Mouse (Mus musculus): Measurements from ENCODE around the gene Tmeff1. TPM values are rescaled to one million over a fixed set of nuclear protein-coding genes. Genes with fewer than 3 reads are reported as not detected.

Tmeff1 gene
- 10 to 100 TPM in 2 of 4 experiments, 1 to 10 TPM in 2; 7.1 to 12.0 (median 9.5) TPM for total RNA-seq (2022)

DNA sequence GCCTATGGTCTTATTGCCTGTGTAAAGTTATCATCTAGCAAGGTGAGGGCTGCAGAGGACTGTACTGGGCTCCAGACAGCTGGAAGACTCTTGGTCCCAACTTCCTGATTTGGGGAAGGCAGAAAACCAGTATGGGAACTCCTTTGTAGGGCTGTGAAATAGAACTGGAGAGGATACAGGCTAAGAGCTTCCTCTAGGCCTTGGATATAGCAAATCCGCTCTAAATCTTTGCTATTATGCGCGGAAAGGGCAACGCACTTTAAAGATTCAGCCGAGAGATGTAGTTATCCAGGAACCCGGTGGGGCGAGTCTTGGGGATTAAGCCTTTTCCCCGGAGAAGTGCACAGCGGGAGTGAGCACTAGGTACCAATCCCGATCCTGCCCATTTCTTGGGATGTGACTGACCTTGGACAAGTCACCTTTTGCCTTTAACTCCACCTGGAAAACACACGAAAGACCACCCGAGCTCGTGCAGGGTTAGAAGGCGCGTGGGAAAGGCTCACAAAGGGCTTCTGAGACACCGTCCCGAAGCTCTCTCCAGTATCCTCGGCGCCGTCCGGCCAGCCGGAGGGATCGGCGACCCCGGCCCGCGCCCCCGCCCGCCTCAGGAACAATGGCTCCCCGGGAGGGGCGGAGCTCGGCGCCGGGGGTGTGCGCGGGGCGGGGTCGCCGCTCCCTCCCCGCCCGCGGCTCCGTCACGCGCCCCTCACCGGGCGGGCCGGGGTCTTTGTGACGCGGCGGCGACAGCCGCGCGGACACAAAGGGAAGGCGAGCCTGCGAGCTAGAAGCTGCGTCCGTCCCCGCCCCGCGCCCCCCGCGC is at the start of gene Tmeff1:
Tmeff1 (plus strand) TSS at position 754 of the 820 bp plus-strand sequence.
- DNase-seq (ENCODE audit: low spot score) = no peak

DNA sequence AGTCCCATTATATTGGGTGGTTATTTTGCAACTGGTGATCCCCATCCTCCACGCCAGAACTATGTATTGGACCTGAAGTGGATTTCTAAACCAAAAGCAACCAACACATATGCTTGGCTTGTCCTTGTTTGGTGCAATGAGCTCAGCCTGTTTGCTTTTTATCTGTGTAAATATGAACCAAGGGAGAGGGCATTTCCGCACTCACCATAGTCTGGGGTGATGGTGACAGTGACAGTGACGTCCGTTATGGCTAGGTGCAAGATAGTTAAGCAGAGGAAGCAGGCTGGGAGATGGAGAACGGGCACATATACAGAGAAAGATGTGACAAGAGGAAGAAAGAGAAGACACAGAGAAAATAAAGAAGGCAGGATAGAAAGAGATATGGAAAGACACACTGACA is 48.7 kb upstream of the Tmeff1 start:
- no peak for DNase-seq (ENCODE audit: low spot score)

DNA sequence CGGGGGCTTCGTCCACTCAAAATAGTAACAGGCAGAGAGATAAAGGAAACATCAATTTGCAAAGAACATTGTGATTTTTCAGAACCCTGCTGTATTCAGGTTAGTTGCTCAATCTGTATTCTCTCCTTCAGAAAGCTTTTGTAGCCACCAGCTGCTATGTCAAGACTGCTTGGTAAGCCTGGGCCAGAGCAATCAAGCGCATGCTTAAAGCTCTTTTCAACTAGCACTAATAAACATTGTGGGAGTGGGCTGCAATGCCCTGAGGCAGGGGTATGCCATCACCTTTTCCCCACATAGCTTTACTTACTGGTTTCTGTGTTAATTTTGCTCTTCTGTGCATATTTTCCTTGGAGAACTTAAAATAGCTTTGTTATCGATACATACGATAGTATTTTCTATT is 48.0 kb upstream of the Tmeff1 start:
- DNase-seq (ENCODE audit: low spot score) = no peak

DNA sequence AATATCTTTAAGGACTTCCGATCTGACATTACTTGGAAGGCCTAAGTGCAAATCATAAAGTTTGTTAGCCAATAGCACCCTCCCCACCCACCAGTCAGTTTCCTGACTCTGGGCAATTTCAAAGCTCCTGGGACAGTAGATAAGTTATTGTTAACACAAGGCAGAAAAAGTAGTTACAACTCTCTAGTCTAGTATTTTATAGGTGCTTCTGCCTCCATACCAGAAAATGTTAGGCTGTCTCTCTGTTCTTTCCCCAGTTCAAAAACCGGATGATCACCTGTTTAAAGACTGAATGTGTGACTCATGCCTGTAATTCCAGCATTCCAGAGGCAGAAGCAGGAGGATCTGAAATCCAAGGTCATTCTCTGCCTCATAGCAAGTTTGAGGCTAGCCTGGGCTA is 46.4 kb upstream of the Tmeff1 start:
- DNase-seq (ENCODE audit: low spot score) = no peak

DNA sequence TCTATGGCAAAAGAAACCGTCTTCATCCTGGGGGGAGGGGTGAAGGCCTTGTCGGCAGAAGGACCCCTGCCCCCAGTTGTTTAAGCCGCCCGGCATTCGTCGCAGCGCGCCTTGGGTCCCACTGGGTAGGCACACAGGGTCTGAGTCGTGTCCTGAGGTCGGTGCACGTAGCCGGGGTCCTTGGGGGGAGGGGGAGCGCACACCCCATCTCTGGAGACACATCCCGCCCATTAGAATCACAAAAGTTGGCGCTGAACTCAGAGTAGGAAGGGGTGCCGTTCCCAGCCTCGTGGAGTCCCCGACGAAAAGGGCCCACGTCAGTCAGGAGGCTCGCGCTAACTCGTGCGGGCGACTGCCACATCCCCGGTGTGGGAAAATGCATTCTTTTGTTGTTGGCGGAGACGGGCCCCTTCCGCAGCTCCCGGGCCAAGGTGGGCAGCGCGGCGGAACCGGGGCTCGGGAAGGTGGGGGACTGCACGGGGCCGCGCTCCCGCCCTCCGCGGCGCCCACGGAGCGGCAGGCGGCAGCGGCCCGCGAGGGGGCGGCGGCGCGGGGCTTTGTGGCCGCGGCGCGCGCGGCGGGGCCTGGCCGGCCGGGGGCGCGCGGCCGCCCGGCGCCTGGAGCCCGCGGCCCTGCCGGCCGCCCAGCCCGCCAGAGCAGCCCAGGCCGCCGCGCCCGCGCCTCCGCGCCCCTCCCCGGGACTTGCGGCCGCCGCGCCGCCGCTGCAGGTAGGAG is 45.0 kb upstream of the Tmeff1 start, which contains the start of gene Msantd3:
Msantd3 (plus strand) TSS at position 95 of the 735 bp plus-strand sequence.
- no peak for DNase-seq (ENCODE audit: low spot score)

DNA sequence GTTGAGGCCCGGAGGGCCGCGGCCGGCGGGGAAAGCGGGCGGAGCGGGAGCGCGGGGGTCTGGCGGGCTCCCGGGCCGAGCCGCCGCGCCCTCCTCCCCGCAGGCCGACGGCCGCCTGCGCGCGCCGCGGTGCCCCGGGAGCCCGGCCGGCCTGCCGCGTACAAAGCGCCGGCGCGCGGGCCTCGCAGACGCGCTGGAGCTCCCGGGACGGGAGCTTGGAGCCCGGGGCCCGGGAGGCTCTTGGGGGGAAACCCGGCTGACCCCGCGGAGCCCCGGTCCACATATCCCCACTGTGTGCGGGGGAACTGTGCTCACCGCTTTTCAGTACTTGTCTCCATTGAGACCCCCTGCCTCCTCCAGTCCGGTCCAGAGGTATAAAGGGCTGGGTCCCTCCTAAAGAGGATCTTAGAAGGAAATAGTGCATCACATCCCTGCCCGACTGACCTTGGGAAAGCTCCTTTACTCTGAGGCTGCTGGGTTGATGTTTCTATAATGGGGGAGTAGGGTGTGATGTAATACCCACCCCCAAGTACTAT is 44.3 kb upstream of the Tmeff1 start:
- peak; percentile 36 for DNase-seq (ENCODE audit: low spot score)

DNA sequence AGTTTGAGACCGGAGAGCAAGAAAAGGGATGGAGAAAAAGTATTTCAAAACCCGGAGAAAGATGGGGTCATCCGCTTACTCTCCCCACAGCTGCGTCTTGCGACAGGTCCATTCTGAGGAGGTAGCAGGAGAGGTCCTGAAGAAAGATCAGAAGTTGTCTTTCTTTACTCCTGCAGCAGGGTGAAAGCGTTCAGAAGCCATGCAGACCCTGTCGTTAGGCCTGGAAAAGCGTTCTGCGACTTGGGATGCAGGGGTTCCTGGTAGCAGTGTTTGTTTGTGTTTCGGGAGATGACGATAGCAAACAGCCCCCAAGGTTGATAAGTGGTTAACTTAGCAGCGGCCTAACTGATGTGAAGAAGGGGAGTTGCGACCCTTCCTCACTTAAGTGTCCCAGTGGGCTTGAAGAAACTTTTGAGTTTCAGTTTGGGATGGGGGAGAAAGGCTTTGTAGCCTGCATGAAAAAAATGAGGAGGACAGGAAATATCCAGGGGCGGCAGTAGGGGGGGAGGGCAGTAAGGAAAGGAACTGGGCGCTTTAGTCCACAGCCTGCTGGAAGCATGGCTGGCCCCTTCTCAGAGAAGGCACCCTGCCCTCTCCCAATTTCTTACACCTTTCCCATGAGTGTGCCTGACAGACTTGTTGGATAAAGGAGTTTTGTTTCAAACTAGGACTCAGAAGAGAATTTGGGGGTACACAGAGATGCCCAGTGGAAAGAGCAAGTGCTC is 43.3 kb upstream of the Tmeff1 start:
- DNase-seq (ENCODE audit: low spot score) = no peak

DNA sequence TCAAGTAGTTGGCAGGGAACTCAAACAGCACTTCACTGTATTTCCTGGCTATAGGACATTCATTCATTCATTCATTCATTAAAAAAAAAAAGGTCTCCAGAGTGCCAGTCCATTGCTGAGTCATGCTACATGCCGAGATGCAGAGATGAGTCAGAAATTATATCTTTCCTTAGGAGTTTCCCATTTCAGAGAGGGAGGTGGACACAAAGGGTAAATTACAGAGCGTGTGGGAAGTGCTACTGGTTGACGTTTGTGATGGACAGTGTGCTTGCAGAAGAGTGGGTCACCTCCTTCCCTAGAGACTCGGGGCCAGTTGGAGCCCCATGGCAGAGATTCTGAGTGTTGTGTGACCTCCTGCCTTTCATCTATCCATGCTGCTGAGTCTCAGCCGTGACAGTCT is 42.6 kb upstream of the Tmeff1 start:
- no peak for DNase-seq (ENCODE audit: low spot score)

DNA sequence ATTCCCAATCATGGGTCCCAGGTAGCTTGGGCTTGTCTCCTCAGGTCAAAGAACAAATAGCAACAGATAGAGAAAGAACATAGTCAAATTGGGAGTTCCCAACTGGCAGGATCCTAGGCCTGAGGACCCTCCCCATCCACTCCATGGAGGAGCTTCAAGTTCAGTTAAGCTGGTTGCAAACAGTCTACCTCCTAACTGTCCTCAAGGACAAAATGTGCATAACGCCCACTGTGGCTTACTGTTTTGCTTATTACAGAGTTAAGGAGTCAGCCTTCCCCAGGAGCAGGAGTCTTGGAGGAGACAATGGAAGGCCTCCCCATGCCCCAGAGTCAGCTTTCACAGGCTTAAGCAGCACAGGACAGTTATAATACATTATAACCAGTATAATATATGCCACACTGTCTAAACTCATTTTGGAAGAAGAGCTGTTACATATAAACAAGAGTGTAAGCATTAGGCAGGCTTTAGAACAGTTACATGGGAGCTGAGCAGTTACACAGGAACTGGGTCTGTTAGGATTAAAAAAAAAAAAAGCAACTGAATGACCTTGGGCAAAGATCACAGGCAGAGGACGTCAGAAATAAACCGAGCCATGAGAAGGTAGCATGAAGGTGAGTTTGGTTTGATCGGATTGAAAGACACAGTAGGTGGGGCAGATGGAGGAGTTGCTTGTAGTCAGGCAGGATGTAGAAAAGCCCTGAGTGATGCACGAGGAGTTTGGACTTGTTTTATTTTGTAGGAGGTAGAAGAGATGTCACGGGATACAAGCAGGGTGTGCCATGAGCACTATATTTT is 41.7 kb upstream of the Tmeff1 start:
- no peak for DNase-seq (ENCODE audit: low spot score)

DNA sequence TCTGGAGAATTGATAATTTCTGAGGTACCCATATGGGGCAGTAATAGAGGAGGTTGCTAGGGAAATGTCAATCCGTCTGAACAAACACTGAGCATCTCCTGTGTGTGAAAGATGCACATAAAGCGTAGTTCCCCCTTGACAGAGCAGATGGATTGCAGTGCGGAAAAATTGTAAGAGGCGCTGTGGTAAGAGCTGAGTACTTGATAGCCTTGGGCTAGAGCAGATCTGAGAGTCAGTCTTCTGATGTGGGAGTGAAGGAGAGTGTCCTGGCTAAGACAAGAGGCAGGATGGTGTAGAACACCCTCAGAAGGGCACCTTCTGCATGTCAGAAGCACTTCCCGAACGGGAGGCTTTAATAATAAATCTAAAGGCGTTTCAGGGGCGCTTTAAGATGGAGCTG is 40.8 kb upstream of the Tmeff1 start:
- no peak for DNase-seq (ENCODE audit: low spot score)

DNA sequence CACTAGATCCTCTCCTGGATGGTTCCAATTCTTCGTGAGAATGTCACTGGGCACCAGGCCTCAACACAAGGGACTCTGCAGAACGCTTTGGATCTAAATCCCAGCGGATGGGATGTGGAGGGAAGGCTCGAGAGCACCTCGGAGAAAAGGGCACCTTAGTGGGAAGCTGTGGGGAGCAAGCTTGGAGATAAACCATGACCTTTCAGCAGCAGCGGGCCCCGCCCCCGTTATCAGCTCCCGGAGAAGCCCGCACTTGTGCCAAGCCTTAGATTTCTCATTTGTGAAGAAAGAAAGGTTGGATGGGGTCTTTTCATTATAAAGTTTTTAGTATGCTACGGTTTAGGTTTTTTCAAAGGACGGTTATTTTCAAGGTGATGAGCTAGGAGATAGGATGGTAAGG is 39.0 kb upstream of the Tmeff1 start:
- DNase-seq (ENCODE audit: low spot score) = no peak

DNA sequence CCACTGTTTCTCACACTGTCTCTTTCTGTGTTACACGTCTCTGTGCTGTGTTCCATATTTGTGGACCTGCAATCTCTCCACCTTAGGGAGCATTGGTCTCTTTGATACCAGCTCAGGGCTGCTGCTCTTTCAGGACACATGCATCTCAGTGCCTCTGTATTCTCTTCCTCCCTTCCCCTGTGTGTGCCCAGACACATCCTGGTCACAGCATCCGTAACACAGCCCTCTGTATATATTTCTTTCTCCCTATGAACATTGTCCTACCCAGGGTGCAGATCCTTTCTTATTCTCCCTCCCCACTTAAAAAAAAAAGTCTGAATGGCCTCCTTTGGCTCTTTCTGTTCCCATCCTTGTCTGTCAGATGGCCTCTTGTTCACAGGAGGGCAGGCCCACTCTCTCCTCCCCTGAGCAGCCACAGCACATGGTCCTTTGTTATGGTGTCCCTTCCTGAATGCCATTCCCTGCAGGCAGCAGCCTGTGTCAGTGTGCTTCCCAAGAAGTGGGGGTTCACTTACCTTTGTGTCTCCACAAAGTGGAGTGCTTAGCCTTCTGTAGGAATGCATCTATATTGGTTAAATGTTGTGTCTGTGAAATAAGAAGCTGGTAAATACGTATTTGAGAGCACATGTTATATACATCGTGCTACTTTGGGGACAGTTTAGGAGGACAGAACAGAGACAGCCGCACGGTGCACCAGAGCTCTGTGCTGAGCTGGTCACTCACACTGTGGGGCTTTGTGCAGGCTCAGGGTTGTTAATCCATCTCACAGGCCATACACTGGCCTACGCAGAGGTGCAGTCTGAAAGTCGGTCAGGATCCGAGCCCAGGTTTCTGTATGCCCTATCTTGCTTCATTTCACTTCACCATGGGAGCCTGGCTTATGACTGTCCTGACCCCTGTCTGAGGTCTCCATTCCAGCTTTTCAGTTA is 38.1 kb upstream of the Tmeff1 start:
- DNase-seq (ENCODE audit: low spot score) = no peak

DNA sequence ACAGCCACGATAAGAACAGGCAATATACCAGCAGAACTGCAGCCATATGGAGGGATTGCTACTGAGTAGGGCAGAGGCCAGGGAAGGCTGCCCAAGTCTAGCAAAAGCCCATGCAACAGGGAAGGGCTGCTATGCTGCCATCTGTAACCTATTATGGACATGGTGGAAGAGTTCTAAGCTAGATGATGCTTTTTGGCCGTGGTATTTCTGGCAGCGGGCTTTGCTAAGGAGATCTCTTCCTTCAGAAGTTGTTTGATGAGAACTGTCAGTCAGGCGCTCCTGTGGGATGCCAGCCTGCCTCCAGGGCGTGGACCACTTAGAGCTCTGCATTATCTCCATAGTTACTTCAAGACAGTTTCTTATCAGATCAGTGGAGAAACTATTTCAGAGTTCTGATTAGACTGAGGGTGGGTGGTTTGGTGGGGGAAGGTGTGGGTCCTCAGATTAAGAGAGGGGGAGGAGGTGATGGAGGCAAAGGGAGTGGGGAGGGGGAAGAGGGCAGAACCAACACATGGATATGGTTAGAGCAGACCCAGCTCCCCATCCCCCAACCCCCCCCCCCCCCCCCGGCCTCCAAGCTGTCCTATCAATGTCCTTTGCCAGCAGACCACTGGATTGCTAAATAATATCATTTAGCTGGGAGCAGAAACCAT is 36.5 kb upstream of the Tmeff1 start:
- no peak for DNase-seq (ENCODE audit: low spot score)

DNA sequence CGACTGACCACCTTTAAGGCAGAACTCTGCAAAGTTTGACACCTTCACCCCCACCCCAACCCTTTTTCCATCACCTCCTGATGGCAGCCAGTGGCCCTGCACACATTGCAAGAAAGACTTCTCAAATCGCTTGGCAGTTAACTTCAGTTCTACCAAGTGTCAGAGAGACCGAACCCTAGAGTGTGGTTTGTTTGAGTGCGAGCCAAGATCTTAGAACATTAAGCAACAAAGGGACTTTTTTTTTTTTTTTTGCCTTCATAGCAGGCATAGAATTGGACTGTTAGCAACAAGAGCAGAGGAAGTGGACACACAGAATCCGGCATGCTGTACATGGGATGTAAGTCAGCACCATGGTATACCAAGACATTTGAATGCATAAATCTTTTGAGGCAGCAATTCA is 35.3 kb upstream of the Tmeff1 start:
- no peak for DNase-seq (ENCODE audit: low spot score)

DNA sequence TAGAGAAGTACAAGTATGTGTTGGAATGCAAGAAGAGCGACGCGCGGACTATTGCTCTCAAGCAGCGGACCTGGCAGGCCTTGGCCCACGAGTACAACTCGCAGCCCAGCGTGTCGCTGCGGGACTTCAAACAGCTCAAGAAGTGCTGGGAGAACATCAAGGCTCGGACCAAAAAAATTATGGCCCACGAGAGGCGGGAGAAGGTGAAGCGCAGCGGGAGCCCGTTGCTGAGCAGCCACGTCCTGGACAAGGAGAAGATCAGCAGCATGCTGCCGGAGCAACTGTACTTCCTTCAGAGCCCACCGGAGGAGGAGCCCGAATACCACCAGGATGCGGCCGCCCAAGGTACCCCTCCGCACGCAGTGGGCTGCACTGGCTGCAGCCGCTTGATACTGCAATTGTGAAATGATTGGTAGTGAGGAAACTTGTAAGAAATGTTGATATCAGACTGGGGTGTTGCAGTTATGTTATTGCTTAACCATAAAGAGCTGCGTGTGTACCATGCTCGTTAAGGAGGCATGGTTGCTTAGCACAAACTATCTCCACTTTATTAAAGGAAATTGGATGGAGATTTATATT is 32.4 kb upstream of the Tmeff1 start:
- no peak for DNase-seq (ENCODE audit: low spot score)

DNA sequence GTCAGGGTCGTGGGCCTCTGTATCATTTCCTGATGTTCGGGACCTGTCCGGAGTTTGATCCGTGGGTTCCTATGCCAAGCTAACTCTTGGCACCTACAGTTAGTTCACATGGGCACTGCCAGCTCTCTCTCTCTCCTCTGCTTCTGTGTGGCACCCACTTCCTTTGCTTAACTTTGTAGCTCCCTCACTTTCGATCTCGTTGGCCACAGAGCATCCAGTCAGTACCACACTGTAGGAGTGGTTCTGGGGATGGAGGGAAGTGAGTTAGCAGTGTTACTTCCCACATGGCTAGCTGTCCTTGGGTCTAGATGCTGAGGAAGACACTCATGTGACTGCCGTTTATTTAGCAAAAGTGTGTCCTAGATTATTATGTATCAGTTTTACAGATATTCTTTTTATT is 30.8 kb upstream of the Tmeff1 start:
- no peak for DNase-seq (ENCODE audit: low spot score)

DNA sequence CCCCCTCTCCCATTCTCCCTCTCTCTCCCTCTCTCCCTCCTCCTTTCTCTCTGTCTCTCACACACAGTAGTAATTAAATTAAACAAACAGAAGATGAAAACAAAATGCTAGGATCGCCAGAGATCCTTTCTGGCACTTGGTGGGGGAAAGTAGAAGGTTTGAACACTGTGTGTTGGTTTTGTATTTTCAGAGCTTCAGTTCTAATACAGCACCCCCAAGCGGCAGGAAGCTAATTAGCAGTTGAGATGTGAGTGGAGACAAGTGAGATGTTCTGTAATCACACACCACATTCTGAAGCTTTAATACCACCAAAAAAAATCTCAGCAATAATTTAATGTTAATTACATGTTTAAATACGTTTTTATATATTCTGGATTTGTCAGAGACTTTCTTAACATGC is 29.2 kb upstream of the Tmeff1 start:
- DNase-seq (ENCODE audit: low spot score) = peak; percentile 35

DNA sequence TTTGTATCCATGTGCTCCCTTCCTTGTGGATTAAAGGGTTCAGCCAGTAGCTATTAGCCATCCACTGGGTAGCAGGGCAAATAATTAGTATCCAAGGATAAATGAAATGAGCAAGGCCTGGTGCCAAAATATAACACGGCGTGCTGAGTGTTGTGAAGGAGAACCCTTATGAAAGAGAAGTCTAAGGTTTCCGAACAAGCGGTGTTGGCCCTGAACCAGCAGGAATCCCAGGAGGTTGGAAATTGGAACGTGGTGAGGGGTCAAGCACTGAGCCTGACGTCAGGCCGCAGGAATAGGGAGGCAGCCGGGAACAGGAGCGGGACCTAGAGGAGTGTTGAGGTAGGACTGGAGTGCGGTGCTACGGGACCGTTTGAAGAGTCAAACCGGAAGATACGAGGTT is 25.3 kb upstream of the Tmeff1 start:
- DNase-seq (ENCODE audit: low spot score) = no peak

DNA sequence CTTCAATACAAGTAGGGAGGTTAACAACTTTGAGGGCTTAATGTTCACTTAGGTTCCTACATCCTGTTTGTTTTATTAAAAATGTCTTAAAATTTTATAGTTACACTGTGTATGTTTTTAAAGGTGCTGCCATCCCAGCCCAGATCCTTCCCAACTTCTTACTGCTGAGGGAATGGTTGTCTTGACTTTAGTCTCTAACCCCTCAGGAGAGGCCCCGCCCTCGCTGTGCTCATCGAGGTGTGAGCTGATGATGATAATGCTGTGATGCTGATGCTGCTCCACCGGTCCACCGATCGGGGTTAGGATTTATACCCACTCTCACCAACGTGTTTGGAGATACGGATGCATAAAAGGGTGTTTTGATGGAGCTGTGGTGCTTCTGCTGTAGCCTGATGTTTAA is 23.1 kb upstream of the Tmeff1 start:
- DNase-seq (ENCODE audit: low spot score) = no peak

All from heart, adult 8-10 months (tissue).